Mouse (Mus musculus) layer of hippocampus, adult 11-12 months (tissue): ENCODE measurements around the gene Ap4s1.
"Not testable (repeated sequence)": the region's sequence is repeated elsewhere in the genome, so short reads cannot be mapped to it uniquely, and the experiment has no call there.

Source experiments
- DNase-seq: peaks from one replicate; pipeline ENCODE4 v3.0.0; 2022; ENCODE audit warnings: low spot score

The Ap4s1 gene

GRCm38 (mm10) chr12:51690893-51691844 lies at the start of gene Ap4s1:
Gene Ap4s1, plus strand, starts transcription at chr12:51691033.
- DNase-seq: peak; percentile 73

- DNase-seq: no peak
Measured at GRCm38 (mm10) chr12:51641871-51642270, 49.0 kb upstream of the Ap4s1 start.

- not testable (repeated sequence) for DNase-seq
Measured at GRCm38 (mm10) chr12:51649401-51649800, 41.4 kb upstream of the Ap4s1 start.

- no peak for DNase-seq
Measured at GRCm38 (mm10) chr12:51655944-51656465, 34.8 kb upstream of the Ap4s1 start.

GRCm38 (mm10) chr12:51663011-51663410 lies 27.8 kb upstream of the Ap4s1 start:
- no peak for DNase-seq

- DNase-seq: no peak
Measured at GRCm38 (mm10) chr12:51663908-51664307, 26.9 kb upstream of the Ap4s1 start.

- DNase-seq: no peak
Measured at GRCm38 (mm10) chr12:51666708-51667430, 24.0 kb upstream of the Ap4s1 start.

GRCm38 (mm10) chr12:51671231-51671891 lies 19.5 kb upstream of the Ap4s1 start:
- DNase-seq: no peak

GRCm38 (mm10) chr12:51673270-51673669 lies 17.6 kb upstream of the Ap4s1 start:
- DNase-seq: no peak

- DNase-seq: no peak
Measured at GRCm38 (mm10) chr12:51676442-51676841, 14.4 kb upstream of the Ap4s1 start.

GRCm38 (mm10) chr12:51678844-51679243 lies 12.0 kb upstream of the Ap4s1 start:
- no peak for DNase-seq

GRCm38 (mm10) chr12:51688546-51688945 lies 2.3 kb upstream of the Ap4s1 start:
- no peak for DNase-seq

GRCm38 (mm10) chr12:51691845-51692632 lies 1.2 kb downstream of the Ap4s1 start, which contains the start of gene Strn3:
Gene Strn3, minus strand, starts transcription at chr12:51691897.
- DNase-seq: peak; percentile 97

- peak; percentile 16 for DNase-seq
Measured at GRCm38 (mm10) chr12:51692870-51693269, 2.0 kb downstream of the Ap4s1 start.

- DNase-seq: no peak
Measured at GRCm38 (mm10) chr12:51693419-51693818, 2.6 kb downstream of the Ap4s1 start.

- DNase-seq: no peak
Measured at GRCm38 (mm10) chr12:51694096-51694495, 3.3 kb downstream of the Ap4s1 start.

GRCm38 (mm10) chr12:51694966-51695365 lies 4.1 kb downstream of the Ap4s1 start:
- DNase-seq: no peak

- no peak for DNase-seq
Measured at GRCm38 (mm10) chr12:51696157-51696556, 5.3 kb downstream of the Ap4s1 start.

- no peak for DNase-seq
Measured at GRCm38 (mm10) chr12:51699623-51700393, 9.0 kb downstream of the Ap4s1 start.

- DNase-seq: no peak
Measured at GRCm38 (mm10) chr12:51701723-51702122, 10.9 kb downstream of the Ap4s1 start.
